Mouse (Mus musculus) kidney, adult 2 months (tissue): ENCODE data around the gene Ssu2.

ENCODE experiments used
- CTCF ChIP-seq: fragments of 200-500 bp; conservative IDR thresholded peaks from 2 replicates; pipeline ENCODE4 v1.5.1; 2011; ENCODE audit warnings: low read depth, mild to moderate bottlenecking, control low read depth, low read length, moderate library complexity, mixed read lengths; ENCODE audit not compliant: insufficient read depth, insufficient read length
- POLR2A ChIP-seq: fragments of 200-500 bp; IDR thresholded peaks from one replicate; pipeline ENCODE4 v1.6.1; 2011; ENCODE audit warnings: low read depth, low read length, control low read depth

GRCm38 (mm10) chr6:112386260-112386659, 1.6 kb downstream of the Ssu2 start:
- TF ChIP-seq CTCF, result no peak
- no peak for TF ChIP-seq POLR2A
